Mouse (Mus musculus): ENCODE measurements around the gene Inmt. TPM values are rescaled to one million over a fixed set of nuclear protein-coding genes. Genes with fewer than 3 reads are reported as not detected.

The Inmt gene
- polyA plus RNA-seq, 1 experiment from 2014 or later: 0.17 TPM

DNA sequence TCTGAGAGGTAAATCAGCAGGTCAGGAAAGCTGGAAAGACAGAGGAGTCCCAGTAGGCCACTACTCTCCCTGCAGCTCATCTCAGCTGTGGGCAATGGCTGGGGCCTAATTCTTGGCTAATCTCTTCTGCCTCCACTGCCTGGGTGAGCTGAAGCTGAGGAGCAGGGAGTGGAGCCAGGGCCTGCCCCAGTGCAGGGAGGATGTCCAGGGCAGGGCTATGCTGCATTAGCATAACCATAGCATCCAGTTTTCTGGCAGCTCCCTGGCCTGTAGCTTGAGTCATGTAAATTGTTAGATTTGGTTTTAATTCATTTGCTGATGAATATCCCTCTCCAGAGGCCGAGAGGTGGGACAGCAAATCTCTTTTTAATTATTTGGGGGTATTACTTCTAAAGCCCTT lies 15.6 kb downstream of the Inmt start:
- no peaks in the 10 kb centered on the region for H3K27me3 ChIP-seq (ENCODE audit: control insufficient read depth, insufficient read depth, low read length)
- WGBS: 56% methylated on average over 1 of the region's 1 CpGs

DNA sequence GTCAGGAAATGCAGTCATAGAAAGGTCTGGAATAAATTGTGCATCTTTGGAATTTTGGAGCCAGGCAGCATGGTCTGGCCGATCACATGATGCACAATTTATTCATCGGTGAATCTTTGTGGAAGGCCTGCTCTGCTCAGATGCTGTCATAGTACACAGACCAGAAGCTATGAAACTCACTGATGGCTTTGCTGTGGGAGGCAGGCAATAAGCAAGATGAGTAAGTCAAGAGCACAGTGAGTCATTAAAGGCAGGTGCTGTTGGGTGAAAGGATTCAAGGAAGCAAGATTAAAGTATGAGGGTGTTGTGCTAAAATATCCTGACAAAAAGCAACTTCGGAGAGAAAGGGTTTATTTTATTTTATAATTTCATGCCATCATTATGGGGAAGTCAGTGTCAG lies 22.6 kb downstream of the Inmt start:
- Histone ChIP-seq H3K4me3 (ENCODE audit: low read depth, low read length) (no peak overlapping the region), H3K27me3 (ENCODE audit: control insufficient read depth, insufficient read depth, low read length) (no peaks in the 10 kb centered on the region), H3K9me3 (ENCODE audit: control insufficient read depth, low read length) (no peaks in the 10 kb centered on the region), H3K9ac (ENCODE audit: low read length) (no peak overlapping the region), H3K27ac (replicated peaks) (no peak overlapping the region), H3K4me1 (replicated peaks; ENCODE audit: control insufficient read depth, insufficient read depth) (no peaks in the 10 kb centered on the region), H3K36me3 (ENCODE audit: control insufficient read depth, insufficient read depth, low read length) (no peaks in the 10 kb centered on the region), H3K4me2 (replicated peaks; ENCODE audit: low read depth) (no peak overlapping the region)
- TF ChIP-seq EP300 (optimal IDR thresholded peaks at IDR 0.05) (no peak), CTCF (IDR thresholded peaks at IDR 0.05; ENCODE audit: low read depth) (no peak)
- ATAC-seq (ENCODE audit: low FRiP score, low TSS enrichment): no peak
- WGBS: 92% methylated on average over 3 of the region's 3 CpGs
- no peak for DNase-seq (ENCODE audit: low spot score)

More for the DNA sequence above, 15.6 kb downstream of the Inmt start:
- no peaks in the 10 kb centered on the region for H3K36me3 ChIP-seq (ENCODE audit: control insufficient read depth, insufficient read depth, low read length)
- no peak overlapping the region for H3K4me2 ChIP-seq (replicated peaks; ENCODE audit: low read depth)
- H3K27ac ChIP-seq (replicated peaks): no peak overlapping the region
- TF ChIP-seq EP300 (optimal IDR thresholded peaks at IDR 0.05) (no peak), CTCF (IDR thresholded peaks at IDR 0.05; ENCODE audit: low read depth) (no peak)
- DNase-seq (ENCODE audit: low spot score) (no peak), ATAC-seq (ENCODE audit: low FRiP score, low TSS enrichment) (no peak)
- no peaks in the 10 kb centered on the region for H3K9me3 ChIP-seq (ENCODE audit: control insufficient read depth, low read length)
- no peak overlapping the region for H3K9ac ChIP-seq (ENCODE audit: low read length)
- no peak overlapping the region for H3K4me3 ChIP-seq (ENCODE audit: low read depth, low read length)
- no peaks in the 10 kb centered on the region for H3K4me1 ChIP-seq (replicated peaks; ENCODE audit: control insufficient read depth, insufficient read depth)

- Histone ChIP-seq H3K27me3 (ENCODE audit: control insufficient read depth, insufficient read depth, low read length) (no peaks in the 10 kb centered on the region), H3K9me3 (ENCODE audit: control insufficient read depth, low read length) (no peaks in the 10 kb centered on the region), H3K36me3 (ENCODE audit: control insufficient read depth, insufficient read depth, low read length) (no peaks in the 10 kb centered on the region), H3K4me1 (replicated peaks; ENCODE audit: control insufficient read depth, insufficient read depth) (no peaks in the 10 kb centered on the region), H3K9ac (ENCODE audit: low read length) (no peak overlapping the region), H3K4me2 (replicated peaks; ENCODE audit: low read depth) (no peak overlapping the region), H3K4me3 (ENCODE audit: low read depth, low read length) (no peak overlapping the region), H3K27ac (replicated peaks) (no peak overlapping the region)
- 48% methylated on average over 4 of the region's 4 CpGs for WGBS
- no peak for ATAC-seq (ENCODE audit: low FRiP score, low TSS enrichment)
- no peak for DNase-seq (ENCODE audit: low spot score)
- no peak for TF ChIP-seq EP300 (optimal IDR thresholded peaks at IDR 0.05)
- no peak for TF ChIP-seq CTCF (IDR thresholded peaks at IDR 0.05; ENCODE audit: low read depth)
Measured at GRCm38 (mm10) chr6:55146138-55146537, 28.7 kb downstream of the Inmt start.

- no peak overlapping the region for H3K4me3 ChIP-seq (ENCODE audit: low read depth, low read length)
- H3K27ac ChIP-seq (replicated peaks): no peak overlapping the region
- TF ChIP-seq EP300 (optimal IDR thresholded peaks at IDR 0.05) (no peak), CTCF (IDR thresholded peaks at IDR 0.05; ENCODE audit: low read depth) (no peak)
- H3K9ac ChIP-seq (ENCODE audit: low read length): no peak overlapping the region
- ATAC-seq (ENCODE audit: low FRiP score, low TSS enrichment) (no peak), DNase-seq (ENCODE audit: low spot score) (no peak)
- H3K9me3 ChIP-seq (ENCODE audit: control insufficient read depth, low read length): no peaks in the 10 kb centered on the region
- H3K27me3 ChIP-seq (ENCODE audit: control insufficient read depth, insufficient read depth, low read length): no peaks in the 10 kb centered on the region
- 62% methylated on average over 5 of the region's 5 CpGs for WGBS
- H3K4me1 ChIP-seq (replicated peaks; ENCODE audit: control insufficient read depth, insufficient read depth): no peaks in the 10 kb centered on the region
- H3K4me2 ChIP-seq (replicated peaks; ENCODE audit: low read depth): no peak overlapping the region
- no peaks in the 10 kb centered on the region for H3K36me3 ChIP-seq (ENCODE audit: control insufficient read depth, insufficient read depth, low read length)
Measured at GRCm38 (mm10) chr6:55145285-55145684, 29.6 kb downstream of the Inmt start.

GRCm38 (mm10) chr6:55138343-55138742 lies 36.5 kb downstream of the Inmt start:
- DNase-seq (ENCODE audit: low spot score) (no peak), ATAC-seq (ENCODE audit: low FRiP score, low TSS enrichment) (no peak)
- Histone ChIP-seq H3K9me3 (ENCODE audit: control insufficient read depth, low read length) (no peaks in the 10 kb centered on the region), H3K27ac (replicated peaks) (no peak overlapping the region), H3K4me1 (replicated peaks; ENCODE audit: control insufficient read depth, insufficient read depth) (no peaks in the 10 kb centered on the region), H3K9ac (ENCODE audit: low read length) (no peak overlapping the region), H3K4me3 (ENCODE audit: low read depth, low read length) (no peak overlapping the region), H3K27me3 (ENCODE audit: control insufficient read depth, insufficient read depth, low read length) (no peaks in the 10 kb centered on the region), H3K4me2 (replicated peaks; ENCODE audit: low read depth) (no peak overlapping the region), H3K36me3 (ENCODE audit: control insufficient read depth, insufficient read depth, low read length) (no peaks in the 10 kb centered on the region)
- TF ChIP-seq CTCF (IDR thresholded peaks at IDR 0.05; ENCODE audit: low read depth) (no peak), EP300 (optimal IDR thresholded peaks at IDR 0.05) (no peak)

- Histone ChIP-seq H3K36me3 (ENCODE audit: control insufficient read depth, insufficient read depth, low read length) (no peaks in the 10 kb centered on the region), H3K9me3 (ENCODE audit: control insufficient read depth, low read length) (no peaks in the 10 kb centered on the region), H3K4me1 (replicated peaks; ENCODE audit: control insufficient read depth, insufficient read depth) (no peaks in the 10 kb centered on the region), H3K9ac (ENCODE audit: low read length) (no peak overlapping the region), H3K27me3 (ENCODE audit: control insufficient read depth, insufficient read depth, low read length) (no peaks in the 10 kb centered on the region), H3K27ac (replicated peaks) (no peak overlapping the region), H3K4me2 (replicated peaks; ENCODE audit: low read depth) (no peak overlapping the region), H3K4me3 (ENCODE audit: low read depth, low read length) (no peak overlapping the region)
- no peak for DNase-seq (ENCODE audit: low spot score)
- TF ChIP-seq CTCF (IDR thresholded peaks at IDR 0.05; ENCODE audit: low read depth) (no peak), EP300 (optimal IDR thresholded peaks at IDR 0.05) (no peak)
- no peak for ATAC-seq (ENCODE audit: low FRiP score, low TSS enrichment)
- 78% methylated on average over 1 of the region's 1 CpGs for WGBS
Measured at GRCm38 (mm10) chr6:55133425-55133824, 41.4 kb downstream of the Inmt start.

Measured in stomach, postnatal 0 days (tissue).